Mouse (Mus musculus) heart, embryonic 14.5 days (tissue): Measurements from ENCODE around the gene Smtn. TPM values are rescaled to one million over a fixed set of nuclear protein-coding genes. Genes with fewer than 3 reads are reported as not detected.

Source experiments
- ATAC-seq: fragments of 200-750 bp; cut with Nextera tagmentation; 2 replicates; pipeline ENCODE4 v1.8.0; 2017; ENCODE audit warnings: low read depth, moderate TSS enrichment; ENCODE audit not compliant: insufficient number of reproducible peaks, insufficient read depth, low FRiP score
- H3K27ac ChIP-seq, 2 experiments: fragments of 200-500 bp in 1 of 2; fragments of 300-500 bp in 1 of 2; sonication (generic) in 1 of 2; replicated peaks in 1 of 2; 2 replicates each; pipeline ENCODE4 v1.5.1; 2012 to 2014; ENCODE audit warnings: low read depth in 2 of 2, low read length in 2 of 2, control low read depth in 1 of 2, mild to moderate bottlenecking in 1 of 2, mixed read lengths in 1 of 2; ENCODE audit not compliant: control insufficient read depth in 1 of 2, insufficient read depth in 1 of 2
- H3K27me3 ChIP-seq: fragments of 300-500 bp; sonication (generic); 2 replicates; pipeline ENCODE4 v1.6.1; 2014; ENCODE audit warnings: mild to moderate bottlenecking, low read length, control low read depth; ENCODE audit not compliant: control insufficient read depth, insufficient read depth
- H3K36me3 ChIP-seq: fragments of 300-500 bp; sonication (generic); 2 replicates; pipeline ENCODE4 v1.6.1; 2014; ENCODE audit warnings: mild to moderate bottlenecking, control low read depth, low read length, mixed read lengths; ENCODE audit not compliant: control insufficient read depth, insufficient read depth
- H3K4me1 ChIP-seq, 2 experiments: fragments of 200-500 bp in 1 of 2; fragments of 300-500 bp in 1 of 2; sonication (generic) in 1 of 2; 2 replicates each; pipeline ENCODE4 v1.6.1; 2012 to 2014; ENCODE audit warnings: low read length in 2 of 2, control low read depth in 1 of 2, mixed read lengths in 1 of 2; ENCODE audit not compliant: control insufficient read depth in 2 of 2, insufficient read depth in 2 of 2
- H3K4me2 ChIP-seq: fragments of 300-500 bp; sonication (generic); 2 replicates; pipeline ENCODE4 v1.6.1; 2014; ENCODE audit warnings: mild to moderate bottlenecking, low read length
- H3K4me3 ChIP-seq, 2 experiments: fragments of 200-500 bp in 1 of 2; fragments of 300-500 bp in 1 of 2; sonication (generic) in 1 of 2; 2 replicates each; pipeline ENCODE4 v1.5.1; 2012 to 2014; ENCODE audit warnings: low read length in 2 of 2, mild to moderate bottlenecking in 2 of 2, control low read depth in 1 of 2, low read depth in 1 of 2, moderate library complexity in 1 of 2; ENCODE audit not compliant: control insufficient read depth in 1 of 2, insufficient read depth in 1 of 2
- H3K9ac ChIP-seq: fragments of 300-500 bp; sonication (generic); 2 replicates; pipeline ENCODE4 v1.6.1; 2014; ENCODE audit warnings: mild to moderate bottlenecking, low read length
- H3K9me3 ChIP-seq: fragments of 300-500 bp; sonication (generic); 2 replicates; pipeline ENCODE4 v1.6.1; 2016; ENCODE audit warnings: low read length, control low read depth; ENCODE audit not compliant: control insufficient read depth
- WGBS: fragments of 180-500 bp; shearing (Covaris S2); extraction: QIAGEN DNeasy Blood & Tissue Kit; methylation state at CpG from one replicate; pipeline ENCODE4 v1.1.7; 2014; 5-methylcytosine and 5-hydroxymethylcytosine counted together
- polyA plus RNA-seq: library from polyadenylated mRNA; unstranded; fragments of >200 nt; fragmentation: Nextera tagmentation; extraction: Ambion mirVana; gene quantifications from 2 replicates; pipeline ENCODE4 v1.2.1, GENCODE M21; 2014

The Smtn gene
- polyA plus RNA-seq, 1 experiment from 2014 or later: 75.0 TPM

- Histone ChIP-seq H3K4me3 (no peak overlapping the region), H3K9ac (no peak overlapping the region), H3K9me3 (no peaks in the 10 kb centered on the region), H3K27me3 (no peaks in the 10 kb centered on the region), H3K4me1 (peaks cover 0 to 2% of the 10 kb centered on the region in 2 experiments; a peak in 1 of 4 replicates), H3K27ac (no peak overlapping the region), H3K4me2 (no peak overlapping the region), H3K36me3 (peaks cover 10% of the 10 kb centered on the region)
- 74% methylated on average over 17 of the region's 17 CpGs for WGBS
- ATAC-seq: no peak
These were observed 45.6 kb downstream of the Smtn start for GRCm38 (mm10) chr11:3494857-3495256.

- peaks cover 4 to 6% of the 10 kb centered on the region in 2 experiments; a peak in 2 of 4 replicates for H3K4me1 ChIP-seq
- WGBS: 68% methylated on average over 4 of the region's 4 CpGs
- ATAC-seq: no peak
These were observed 47.7 kb downstream of the Smtn start for GRCm38 (mm10) chr11:3492748-3493147.

GRCm38 (mm10) chr11:3489036-3489435 is 51.4 kb downstream of the Smtn start:
- Histone ChIP-seq H3K9me3 (no peaks in the 10 kb centered on the region), H3K27ac (no peak overlapping the region), H3K4me1 (peaks cover 4% of the 10 kb centered on the region in 2 experiments; a peak in 2 of 4 replicates), H3K4me2 (no peak overlapping the region), H3K27me3 (no peaks in the 10 kb centered on the region), H3K9ac (no peak overlapping the region), H3K4me3 (no peak overlapping the region), H3K36me3 (no peaks in the 10 kb centered on the region)
- 52% methylated on average over 5 of the region's 5 CpGs for WGBS
- no peak for ATAC-seq

More at GRCm38 (mm10) chr11:3492748-3493147, 47.7 kb downstream of the Smtn start:
- H3K9me3 ChIP-seq: no peaks in the 10 kb centered on the region
- no peaks in the 10 kb centered on the region for H3K27me3 ChIP-seq
- H3K4me2 ChIP-seq: no peak overlapping the region
- no peak overlapping the region for H3K27ac ChIP-seq
- H3K9ac ChIP-seq: no peak overlapping the region
- H3K4me3 ChIP-seq: no peak overlapping the region
- H3K36me3 ChIP-seq: no peaks in the 10 kb centered on the region

GRCm38 (mm10) chr11:3487952-3488570 is 52.4 kb downstream of the Smtn start, which contains the start of gene Pla2g3:
Gene Pla2g3 (plus strand): TSS chr11:3488284.
- no peaks in the 10 kb centered on the region for H3K36me3 ChIP-seq
- H3K9ac ChIP-seq: no peak within 1 kb of the TSS
- H3K27ac ChIP-seq: no peak within 1 kb of the TSS
- no peaks in the 10 kb centered on the region for H3K27me3 ChIP-seq
- H3K4me1 ChIP-seq: peaks cover 4% of the 10 kb centered on the region in 2 experiments; a peak in 2 of 4 replicates
- H3K4me2 ChIP-seq: no peak within 1 kb of the TSS
- WGBS: 28% methylated on average over 11 of the region's 11 CpGs
- ATAC-seq: no peak
- H3K9me3 ChIP-seq: no peaks in the 10 kb centered on the region
- no peak within 1 kb of the TSS for H3K4me3 ChIP-seq

- Histone ChIP-seq H3K36me3 (no peaks in the 10 kb centered on the region), H3K4me2 (no peak overlapping the region), H3K9ac (no peak overlapping the region), H3K27ac (no peak overlapping the region), H3K4me1 (peaks cover 4% of the 10 kb centered on the region in 2 experiments; a peak in 2 of 4 replicates), H3K4me3 (no peak overlapping the region), H3K27me3 (no peaks in the 10 kb centered on the region), H3K9me3 (no peaks in the 10 kb centered on the region)
- WGBS: 58% methylated on average over 7 of the region's 7 CpGs
- no peak for ATAC-seq
These were observed 54.1 kb downstream of the Smtn start for GRCm38 (mm10) chr11:3486349-3486748.

GRCm38 (mm10) chr11:3483980-3484642 is 56.3 kb downstream of the Smtn start:
- 60% methylated on average over 11 of the region's 11 CpGs for WGBS
- Histone ChIP-seq H3K4me2 (no peak overlapping the region), H3K27ac (no peak overlapping the region), H3K4me3 (no peak overlapping the region), H3K4me1 (peaks cover under 1 to 4% of the 10 kb centered on the region in 2 experiments; a peak in 2 of 4 replicates), H3K27me3 (no peaks in the 10 kb centered on the region), H3K9ac (no peak overlapping the region), H3K9me3 (no peaks in the 10 kb centered on the region), H3K36me3 (no peaks in the 10 kb centered on the region)
- ATAC-seq: no peak

GRCm38 (mm10) chr11:3475489-3475888 is 64.9 kb downstream of the Smtn start:
- H3K4me2 ChIP-seq: no peak overlapping the region
- no peaks in the 10 kb centered on the region for H3K36me3 ChIP-seq
- H3K4me3 ChIP-seq: no peak overlapping the region
- no peak overlapping the region for H3K27ac ChIP-seq
- H3K27me3 ChIP-seq: 0 out of 2 replicates have a peak, but pooled peaks cover 4% of the 10 kb centered on the region
- H3K9me3 ChIP-seq: no peaks in the 10 kb centered on the region
- H3K9ac ChIP-seq: no peak overlapping the region
- no peak for ATAC-seq
- H3K4me1 ChIP-seq: no peaks in the 10 kb centered on the region
